Mouse (Mus musculus) liver, embryonic 14.5 days (tissue): ENCODE data around the gene Marc2. TPM values are rescaled to one million over a fixed set of nuclear protein-coding genes. Genes with fewer than 3 reads are reported as not detected.

Experiments used
- ATAC-seq: fragments of 200-750 bp; cut with Nextera tagmentation; 2 replicates; pipeline ENCODE4 v1.8.0; 2017; ENCODE audit warnings: moderate number of reproducible peaks, mild to moderate bottlenecking, moderate library complexity; ENCODE audit not compliant: insufficient read depth
- DNase-seq, 3 experiments: peaks; one replicate each; pipeline ENCODE4 v3.0.0-alpha.2; 2012 to 2013; ENCODE audit warnings: low read depth in 3 of 3, low spot score in 3 of 3
- H3K27ac ChIP-seq: fragments of 300-500 bp; sonication (generic); 2 replicates; pipeline ENCODE4 v1.5.1; 2014; ENCODE audit warnings: moderate library complexity, mild to moderate bottlenecking, control low read depth, inconsistent platforms
- H3K27me3 ChIP-seq: fragments of 300-500 bp; sonication (generic); 2 replicates; pipeline ENCODE4 v1.6.1; 2014; ENCODE audit warnings: mild to moderate bottlenecking, low read length, moderate library complexity; ENCODE audit not compliant: control insufficient read depth, insufficient read depth
- H3K36me3 ChIP-seq: fragments of 300-500 bp; sonication (generic); replicated peaks from 2 replicates; pipeline ENCODE4 v1.6.1; 2014; ENCODE audit warnings: low read depth; ENCODE audit not compliant: control insufficient read depth, insufficient read depth
- H3K4me1 ChIP-seq, 2 experiments: fragments of 200-500 bp in 1 of 2; fragments of 300-500 bp in 1 of 2; sonication (generic) in 1 of 2; replicated peaks; 2 replicates each; pipeline ENCODE4 v1.6.1; 2012 to 2014; ENCODE audit warnings: antibody characterized with exemption in 1 of 2, inconsistent platforms in 1 of 2, low read length in 1 of 2; ENCODE audit not compliant: control insufficient read depth in 2 of 2, insufficient read depth in 2 of 2
- H3K4me2 ChIP-seq: fragments of 300-500 bp; sonication (generic); 2 replicates; pipeline ENCODE4 v1.6.1; 2014; ENCODE audit warnings: low read depth, mild to moderate bottlenecking, control low read depth, moderate library complexity
- H3K4me3 ChIP-seq, 2 experiments: fragments of 200-500 bp in 1 of 2; fragments of 300-500 bp in 1 of 2; sonication (generic) in 1 of 2; 2 replicates each; pipeline ENCODE4 v1.5.1; 2012 to 2014; ENCODE audit warnings: low read depth in 2 of 2, low read length in 2 of 2, mild to moderate bottlenecking in 2 of 2, control low read depth in 1 of 2, inconsistent platforms in 1 of 2, moderate library complexity in 1 of 2; ENCODE audit not compliant: insufficient read depth in 1 of 2
- H3K9ac ChIP-seq: fragments of 300-500 bp; sonication (generic); replicated peaks from 2 replicates; pipeline ENCODE4 v1.6.1; 2014; ENCODE audit warnings: mild to moderate bottlenecking, control low read depth, moderate library complexity
- H3K9me3 ChIP-seq: fragments of 300-500 bp; sonication (generic); 2 replicates; pipeline ENCODE4 v1.6.1; 2016; ENCODE audit warnings: low read length, mixed read lengths; ENCODE audit not compliant: control insufficient read depth
- CTCF ChIP-seq: IDR thresholded peaks from 2 replicates; pipeline ENCODE4 v1.5.1; 2016; ENCODE audit warnings: antibody characterized with exemption, low read depth, control low read depth
- EP300 ChIP-seq: IDR thresholded peaks from 2 replicates; pipeline ENCODE4 v1.6.1; 2016; ENCODE audit warnings: antibody characterized with exemption, low read depth
- WGBS: fragments of 180-500 bp; shearing (Covaris S2); extraction: QIAGEN DNeasy Blood & Tissue Kit; methylation state at CpG from one replicate; pipeline ENCODE4 v1.1.7; 2014; ENCODE audit not compliant: insufficient replicate concordance; 5-methylcytosine and 5-hydroxymethylcytosine counted together
- polyA plus RNA-seq, 2 experiments: library from polyadenylated mRNA; depleted of rRNA in 1 of 2; stranded (reverse) in 1 of 2; unstranded in 1 of 2; fragments of >200 nt; fragmentation: Nextera tagmentation in 1 of 2; extraction: Ambion mirVana in 1 of 2; gene quantifications; 2 replicates each; pipeline versions ENCODE4 v1.2.1 to v1.2.3; 2012 to 2014

Gene Marc2
- polyA plus RNA-seq, 2 experiments: 58.6 to 227 TPM

DNA sequence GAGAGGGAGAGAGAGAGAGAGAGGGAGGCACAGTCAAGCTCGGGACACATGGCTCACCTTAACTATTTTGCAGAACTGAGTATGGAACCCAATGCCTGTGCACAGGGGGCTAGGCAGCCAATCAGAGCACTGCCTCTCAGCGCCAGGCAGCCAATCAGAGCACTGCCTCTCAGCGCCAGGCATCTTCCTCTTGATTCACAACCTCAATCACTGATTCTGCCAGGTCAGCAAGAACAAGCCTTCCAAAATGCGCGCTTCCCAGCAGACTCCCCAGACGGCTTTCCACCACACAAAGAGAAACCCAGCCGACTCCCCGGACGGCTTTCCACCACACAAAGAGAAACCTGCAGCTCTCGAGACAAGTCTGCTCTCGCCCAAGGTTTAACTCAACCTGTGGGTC is 23.6 kb downstream of the Marc2 start:
- DNase-seq (no peak), ATAC-seq (no peak)
- peaks cover 5 to 6% of the 10 kb centered on the region in 2 experiments; a peak in 3 of 4 replicates for H3K4me1 ChIP-seq
- peaks cover 9% of the 10 kb centered on the region for H3K36me3 ChIP-seq
- H3K9me3 ChIP-seq: no peaks in the 10 kb centered on the region
- no peak overlapping the region for H3K27ac ChIP-seq
- H3K9ac ChIP-seq: no peak overlapping the region
- H3K27me3 ChIP-seq: no peaks in the 10 kb centered on the region
- TF ChIP-seq EP300: no peak
- TF ChIP-seq CTCF: no peak
- H3K4me2 ChIP-seq: no peak overlapping the region
- H3K4me3 ChIP-seq: no peak overlapping the region
- 68% methylated on average over 11 of the region's 11 CpGs for WGBS

DNA sequence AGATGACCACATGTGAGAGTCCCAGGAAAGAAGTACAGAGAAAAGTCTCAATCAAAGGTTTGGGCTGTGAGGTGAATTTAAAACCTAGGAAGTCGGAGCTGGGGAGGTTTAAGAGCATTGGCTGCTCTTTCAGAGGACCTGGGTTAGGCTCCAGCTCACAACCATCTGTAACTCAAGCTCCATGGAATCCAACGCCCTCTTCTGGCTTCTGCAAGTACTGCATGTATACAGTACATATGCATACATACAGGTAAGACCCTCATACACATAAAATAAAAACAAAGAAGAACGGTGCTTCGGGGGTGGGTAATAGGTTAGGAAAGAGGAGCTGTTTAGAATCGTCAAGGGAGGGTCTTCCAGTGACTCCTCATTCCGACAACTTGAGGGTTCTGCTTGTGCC is 28.5 kb downstream of the Marc2 start:
- H3K9ac ChIP-seq: no peak overlapping the region
- WGBS: 66% methylated on average over 6 of the region's 6 CpGs
- H3K4me2 ChIP-seq: no peak overlapping the region
- H3K36me3 ChIP-seq: peaks cover 18% of the 10 kb centered on the region
- H3K4me3 ChIP-seq: no peak overlapping the region
- ATAC-seq (no peak), DNase-seq (no peak)
- no peak overlapping the region for H3K27ac ChIP-seq
- H3K4me1 ChIP-seq: no peaks in the 10 kb centered on the region
- no peak for TF ChIP-seq EP300
- peak; percentile 50 for TF ChIP-seq CTCF
- H3K9me3 ChIP-seq: no peaks in the 10 kb centered on the region
- no peaks in the 10 kb centered on the region for H3K27me3 ChIP-seq

DNA sequence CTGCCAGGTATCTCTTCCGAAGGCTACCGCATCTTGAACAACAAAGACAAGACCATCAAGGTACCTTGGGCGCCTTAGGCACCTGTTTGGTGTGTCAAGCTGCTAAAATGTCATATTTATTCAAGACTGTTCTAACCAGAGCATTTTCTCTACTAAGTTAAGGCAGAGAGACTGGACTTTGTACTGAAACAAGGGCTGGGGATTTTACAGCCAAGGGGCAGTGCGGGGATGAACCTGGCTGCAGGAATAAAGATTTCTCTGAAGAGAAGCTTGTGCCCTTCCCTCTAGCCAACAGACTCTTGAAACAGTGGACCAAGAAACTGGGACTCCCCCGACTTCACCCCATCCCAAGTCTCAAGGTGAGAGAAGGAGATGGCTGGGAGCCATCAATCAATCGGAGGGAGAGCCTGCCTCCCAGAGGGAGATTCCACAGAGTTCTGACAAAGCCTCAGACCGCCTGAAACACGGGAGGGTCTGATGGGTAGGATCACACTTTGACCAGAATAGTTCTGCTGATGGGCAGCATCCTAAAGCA is 34.5 kb downstream of the Marc2 start:
- WGBS: 63% methylated on average over 8 of the region's 8 CpGs
- Histone ChIP-seq H3K9ac (no peak overlapping the region), H3K4me2 (peak overlapping the region; percentile 18; the same call in 1 of the 2 replicates), H3K4me3 (no peak overlapping the region), H3K4me1 (peaks cover 3 to 8% of the 10 kb centered on the region in 2 experiments; a peak in 3 of 4 replicates), H3K27me3 (peaks cover 5% of the 10 kb centered on the region), H3K27ac (no peak overlapping the region), H3K9me3 (no peaks in the 10 kb centered on the region), H3K36me3 (peaks cover 4% of the 10 kb centered on the region; the same call in 1 of the 2 replicates)
- TF ChIP-seq EP300 (no peak), CTCF (no peak)
- DNase-seq (no peak), ATAC-seq (no peak)

DNA sequence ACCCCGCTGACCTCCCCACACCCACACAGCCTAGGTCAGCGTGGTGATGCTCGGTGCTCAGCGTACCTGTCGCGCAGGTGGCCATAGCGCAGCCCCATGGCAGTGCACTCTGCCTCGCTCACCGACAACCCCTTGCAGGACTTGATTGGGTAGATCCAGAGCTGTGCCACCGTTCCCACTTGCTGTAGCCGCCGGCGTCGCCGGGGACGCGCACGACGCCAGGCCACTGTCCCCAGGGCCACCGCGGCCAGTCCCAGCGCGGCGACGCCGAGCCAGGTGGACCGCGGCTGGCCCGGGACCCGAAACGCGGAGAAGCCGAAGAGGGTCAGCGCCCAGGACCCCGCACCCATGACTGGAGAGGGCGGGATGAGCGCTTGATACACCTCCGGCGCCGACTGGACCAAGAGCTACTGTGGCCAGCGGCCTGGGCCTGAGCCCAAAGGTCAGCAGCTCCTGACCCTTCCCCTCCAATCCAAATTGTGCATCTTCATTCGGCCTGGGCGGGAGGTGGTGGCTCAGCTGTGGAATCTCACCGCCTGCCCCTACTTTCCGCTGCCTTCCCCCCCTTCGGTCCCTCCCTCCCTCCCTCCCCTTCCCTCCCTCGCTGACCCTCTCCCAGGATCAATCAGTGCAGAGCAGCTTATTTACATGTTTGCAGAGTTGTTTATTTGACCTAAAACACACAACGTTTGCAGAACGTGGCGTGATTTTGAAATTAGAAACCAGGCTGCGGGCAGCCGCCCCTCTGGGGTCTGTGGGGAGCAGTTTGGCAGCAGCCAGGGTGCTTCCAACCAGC is 35.3 kb downstream of the Marc2 start, which contains the start of gene Marc1:
TSS of gene Marc1 (minus strand) at position 534 of the 796 bp plus-strand sequence.
- no peak within 1 kb of the TSS for H3K27ac ChIP-seq
- H3K36me3 ChIP-seq: no peaks in the 10 kb centered on the region; the same call in 1 of the 2 replicates
- DNase-seq (no peak), ATAC-seq (peak; percentile 61)
- H3K9ac ChIP-seq: no peak within 1 kb of the TSS
- H3K4me3 ChIP-seq: peak within 1 kb of the TSS; percentile 42 to 45
- 17% methylated on average over 52 of the region's 52 CpGs for WGBS
- peaks cover 3 to 8% of the 10 kb centered on the region in 2 experiments; a peak in 3 of 4 replicates for H3K4me1 ChIP-seq
- H3K9me3 ChIP-seq: no peaks in the 10 kb centered on the region
- TF ChIP-seq EP300 (no peak), CTCF (no peak)
- H3K27me3 ChIP-seq: peaks cover 5% of the 10 kb centered on the region
- peak within 1 kb of the TSS; percentile 35 for H3K4me2 ChIP-seq

DNA sequence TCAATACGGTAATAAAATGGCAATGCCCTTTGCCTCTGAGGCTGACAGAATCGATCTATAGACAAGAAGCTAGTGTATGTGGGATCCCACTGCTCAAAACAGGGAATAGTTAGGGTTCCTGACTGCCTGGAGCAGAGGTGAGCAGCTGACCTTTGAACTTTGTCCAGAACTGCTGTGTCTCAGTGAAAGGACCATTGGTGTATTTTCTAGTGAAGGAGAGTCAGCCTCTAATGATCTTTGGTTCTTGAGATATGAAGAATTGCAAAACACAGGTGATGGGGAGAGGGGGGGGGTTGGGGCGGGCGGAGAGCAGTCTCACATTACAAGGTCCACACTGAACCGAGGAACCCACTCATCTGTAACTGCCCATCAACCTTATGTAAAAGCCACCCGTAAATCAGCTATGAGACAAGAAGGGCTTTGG is 36.7 kb downstream of the Marc2 start:
- no peak for ATAC-seq
- 53% methylated on average over 6 of the region's 6 CpGs for WGBS
- peak overlapping the region in 1 of 2 experiments; percentile 16; a peak in 2 of 4 replicates for H3K4me3 ChIP-seq

More for the DNA sequence above, 36.7 kb downstream of the Marc2 start:
- no peak overlapping the region for H3K27ac ChIP-seq
- H3K9me3 ChIP-seq: no peaks in the 10 kb centered on the region
- TF ChIP-seq EP300 (no peak), CTCF (no peak)
- H3K4me2 ChIP-seq: peak overlapping the region; percentile 34
- no peak for DNase-seq
- no peaks in the 10 kb centered on the region; the same call in 1 of the 2 replicates for H3K36me3 ChIP-seq
- no peak overlapping the region for H3K9ac ChIP-seq
- H3K4me1 ChIP-seq: peaks cover 3 to 8% of the 10 kb centered on the region in 2 experiments; a peak in 3 of 4 replicates
- peaks cover 5% of the 10 kb centered on the region for H3K27me3 ChIP-seq
